Mouse (Mus musculus) embryonic fibroblast, embryonic 13.5 days (primary cell): ENCODE data around the gene Ppp1r14d. TPM values are rescaled to one million over a fixed set of nuclear protein-coding genes. Genes with fewer than 3 reads are reported as not detected.
A peak's percentile ranks its signal among the peaks of the same experiment; 100 is the strongest.

Experiments
- H3K27ac ChIP-seq: 2 replicates; pipeline ENCODE4 v1.5.1; 2012; ENCODE audit warnings: low read length, control low read depth, inconsistent platforms; ENCODE audit not compliant: insufficient read depth
- H3K4me1 ChIP-seq: 2 replicates; pipeline ENCODE4 v1.6.1; 2011; ENCODE audit warnings: low read length; ENCODE audit not compliant: control insufficient read depth, insufficient read depth
- H3K4me3 ChIP-seq: 2 replicates; pipeline ENCODE4 v1.5.1; 2011; ENCODE audit warnings: mild to moderate bottlenecking, control low read depth, low read length; ENCODE audit not compliant: insufficient read depth
- CTCF ChIP-seq: IDR thresholded peaks from 2 replicates; pipeline ENCODE4 v1.5.1; 2011; ENCODE audit warnings: mild to moderate bottlenecking, control low read depth, low read length, moderate library complexity, borderline replicate concordance; ENCODE audit not compliant: insufficient read depth
- POLR2A ChIP-seq: IDR thresholded peaks from 2 replicates; pipeline ENCODE4 v1.6.1; 2011; ENCODE audit warnings: low read depth, mild to moderate bottlenecking, control low read depth, low read length, moderate library complexity
- polyA plus RNA-seq: library from polyadenylated mRNA; stranded (reverse); fragments of >200 nt; gene quantifications from 2 replicates; pipeline ENCODE4 v1.2.4, GENCODE M21; 2011; ENCODE audit warnings: low read depth; ENCODE audit not compliant: missing spikeins, insufficient read length

Ppp1r14d gene
- polyA plus RNA-seq, 1 experiment, result not detected

- H3K27ac ChIP-seq, result no peak overlapping the region
- H3K4me1 ChIP-seq, result no peaks in the 10 kb centered on the region
- TF ChIP-seq POLR2A (no peak), CTCF (no peak)
- no peak overlapping the region; the same call in 1 of the 2 replicates for H3K4me3 ChIP-seq
These were observed 8.1 kb upstream of the Ppp1r14d start for GRCm38 (mm10) chr2:119237871-119238220.

DNA sequence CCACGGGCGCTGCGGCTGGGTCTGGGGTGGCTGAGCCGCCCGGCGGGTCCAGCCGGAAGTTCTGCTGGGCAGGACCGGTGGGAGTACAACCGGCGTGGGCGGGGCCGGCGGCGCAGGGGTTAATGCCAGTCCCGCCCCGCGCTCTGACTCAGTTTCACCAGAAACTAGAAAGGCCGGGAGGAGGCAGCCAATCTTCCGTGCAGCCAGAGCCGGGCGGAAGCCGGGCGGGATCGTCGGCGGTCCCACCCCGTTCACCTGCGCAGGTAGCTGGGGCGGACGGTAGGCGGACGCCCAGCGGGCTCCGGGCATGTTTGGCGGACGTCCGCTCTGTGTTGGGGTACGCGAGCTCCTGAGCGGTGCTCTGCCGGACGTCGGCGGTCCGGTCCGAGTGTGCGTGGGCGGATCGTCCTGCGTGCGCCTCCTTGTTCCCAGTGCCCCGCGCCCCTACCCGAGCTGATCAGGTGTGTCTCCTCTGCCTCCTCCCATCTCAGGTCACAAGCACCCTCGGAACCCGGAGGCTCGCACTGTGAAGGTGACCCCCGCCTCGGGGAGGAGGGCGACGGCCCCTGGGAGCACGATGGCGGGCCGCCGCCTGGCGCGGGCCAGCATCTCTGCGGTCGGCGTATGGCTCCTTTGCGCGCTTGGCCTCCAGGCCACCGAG lies 7.6 kb upstream of the Ppp1r14d start, which contains the start of gene Spint1:
Spint1 (plus strand) TSS at position 153 of the 661 bp plus-strand sequence.
- TF ChIP-seq CTCF (no peak), POLR2A (no peak)
- Histone ChIP-seq H3K4me3 (peak within 1 kb of the TSS; percentile 27; the same call in 1 of the 2 replicates), H3K27ac (no peak within 1 kb of the TSS), H3K4me1 (no peaks in the 10 kb centered on the region)

DNA sequence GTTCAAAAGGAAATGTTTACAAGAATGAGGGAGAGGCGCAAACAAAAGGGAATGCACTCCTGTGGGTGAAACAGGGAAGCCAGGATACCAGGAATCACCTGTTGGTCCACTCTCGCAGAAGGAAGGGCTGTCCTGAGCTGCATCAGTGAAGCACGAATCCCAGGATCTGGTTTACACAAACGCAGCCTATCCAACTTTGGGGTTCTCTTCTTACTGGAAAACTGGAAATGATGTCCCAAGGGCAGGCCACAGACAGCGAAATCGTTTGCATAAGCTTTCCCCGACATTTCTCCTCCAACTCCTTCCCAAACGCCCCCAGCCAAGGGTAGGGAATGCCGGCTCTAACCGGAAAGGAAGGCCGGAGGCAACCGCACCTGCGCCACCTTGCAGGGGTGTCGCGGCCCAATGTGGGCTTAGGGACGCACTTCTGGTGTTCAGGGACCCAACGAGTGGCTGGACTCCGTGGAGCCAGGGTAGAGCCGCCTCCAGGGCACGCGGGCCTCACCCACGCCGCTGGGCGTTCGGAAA lies 7.0 kb upstream of the Ppp1r14d start:
- Histone ChIP-seq H3K27ac (no peak overlapping the region), H3K4me1 (no peaks in the 10 kb centered on the region), H3K4me3 (0 out of 2 replicates have a peak overlapping the region, but pooled peaks have one; percentile 2)
- no peak for TF ChIP-seq CTCF
- TF ChIP-seq POLR2A, result no peak

GRCm38 (mm10) chr2:119209176-119209507 lies 20.6 kb downstream of the Ppp1r14d start:
- H3K4me1 ChIP-seq, result no peaks in the 10 kb centered on the region

DNA sequence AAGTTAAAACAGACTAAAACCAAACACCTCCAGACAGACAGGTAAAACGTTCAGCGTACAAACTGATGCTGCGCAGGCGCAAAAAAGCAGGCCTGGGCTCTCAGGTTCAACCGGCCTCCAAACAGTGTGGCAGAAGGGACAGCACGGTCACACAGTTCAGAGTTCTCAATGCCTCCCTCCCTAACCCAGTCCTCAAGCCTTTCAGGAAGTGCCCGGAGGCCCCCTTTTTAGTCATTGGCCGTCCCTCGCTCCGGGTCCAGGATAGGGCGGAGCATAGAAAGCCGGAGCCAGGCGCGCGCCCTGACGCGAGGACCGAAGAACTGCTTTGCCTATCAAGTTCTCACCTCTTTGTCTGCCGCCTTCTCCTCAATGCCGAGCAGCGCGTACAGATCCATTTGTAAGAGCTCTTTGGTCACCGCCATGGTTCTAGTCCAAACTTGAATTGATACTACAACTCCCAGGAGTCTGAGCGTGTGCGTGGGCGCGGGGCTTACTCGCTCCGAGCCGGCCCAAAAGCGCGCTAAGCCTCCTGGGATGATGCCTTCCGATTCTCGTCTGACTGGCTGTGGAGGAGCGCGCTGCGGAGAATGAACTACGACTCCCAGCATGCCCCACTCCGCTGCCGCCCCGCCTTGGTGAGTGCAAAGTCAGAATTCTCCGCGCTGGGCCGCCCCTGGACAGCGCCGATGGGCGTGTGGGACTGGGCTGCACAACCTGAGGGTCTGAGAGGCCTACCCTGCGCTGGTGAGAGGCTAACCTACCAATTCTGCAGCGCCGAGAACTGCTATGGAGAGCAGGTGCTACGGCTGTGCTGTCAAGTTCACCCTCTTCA lies 21.1 kb downstream of the Ppp1r14d start, which contains the start of the genes Zfyve19 and Dnajc17:
Zfyve19 (plus strand) TSS at position 274 of the 832 bp plus-strand sequence.
Dnajc17 (minus strand) TSS at position 452 of the 832 bp plus-strand sequence.
- Histone ChIP-seq H3K4me3 (peak within 1 kb of the TSS; percentile 77), H3K27ac (peak within 1 kb of the TSS; percentile 69), H3K4me1 (peaks cover 3% of the 10 kb centered on the region; the same call in 1 of the 2 replicates)
- peak; percentile 95 for TF ChIP-seq POLR2A
- no peak for TF ChIP-seq CTCF

More at GRCm38 (mm10) chr2:119209176-119209507, 20.6 kb downstream of the Ppp1r14d start:
- Histone ChIP-seq H3K4me3 (peak overlapping the region; percentile 75), H3K27ac (no peak overlapping the region)
- no peak for TF ChIP-seq CTCF
- no peak for TF ChIP-seq POLR2A

DNA sequence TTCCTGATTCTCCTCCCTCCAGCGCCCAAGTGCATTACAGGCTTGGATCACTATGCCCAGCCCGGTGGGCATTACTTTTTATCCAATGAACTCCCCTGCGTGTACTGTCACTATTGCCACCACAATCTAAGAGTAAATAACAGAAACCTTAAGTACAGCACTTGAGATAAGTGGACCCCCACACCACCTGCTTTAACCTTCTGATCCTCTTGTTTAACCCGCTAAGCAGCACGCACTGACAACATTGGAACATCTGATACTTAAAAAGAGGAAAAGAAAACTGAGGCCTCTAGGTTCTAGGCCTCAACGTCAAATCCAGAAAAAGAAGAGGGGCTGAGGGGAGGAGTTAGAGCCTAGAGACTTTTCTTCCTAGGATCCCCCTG lies 21.8 kb downstream of the Ppp1r14d start:
- Histone ChIP-seq H3K4me3 (peak overlapping the region; percentile 77), H3K27ac (peak overlapping the region; percentile 69; the same call in 1 of the 2 replicates), H3K4me1 (peaks cover 3% of the 10 kb centered on the region; the same call in 1 of the 2 replicates)
- TF ChIP-seq POLR2A (no peak), CTCF (no peak)

DNA sequence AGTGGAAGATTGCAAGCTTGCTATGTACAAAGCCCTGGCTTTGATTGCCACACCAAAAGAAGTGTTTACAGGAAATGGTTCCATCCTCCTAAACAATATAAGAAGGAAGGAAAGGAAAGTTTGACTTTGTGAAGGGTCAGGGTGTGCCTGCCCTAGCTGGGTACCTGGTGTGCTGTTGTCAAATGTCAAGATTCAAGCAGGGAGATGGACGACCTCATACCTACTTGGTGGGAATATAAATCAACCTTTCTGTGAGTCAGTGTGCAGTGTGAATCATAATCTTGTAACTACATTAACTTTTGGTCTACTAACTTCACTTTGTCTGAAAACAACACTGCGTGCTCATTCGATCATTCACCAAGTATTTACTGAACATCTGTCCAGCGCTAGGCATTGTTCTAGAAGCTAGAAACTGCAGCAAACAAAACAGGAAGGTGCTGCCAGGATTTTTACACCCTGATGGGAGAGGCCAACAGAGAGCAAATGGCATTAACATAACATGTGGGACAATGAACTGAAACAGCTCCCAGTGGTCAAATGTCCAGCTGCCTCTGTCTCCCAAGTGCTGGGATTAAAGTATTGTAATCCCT lies 25.7 kb downstream of the Ppp1r14d start:
- H3K4me3 ChIP-seq, result no peak overlapping the region
- TF ChIP-seq CTCF (no peak), POLR2A (no peak)
- H3K27ac ChIP-seq, result no peak overlapping the region; the same call in 1 of the 2 replicates
- H3K4me1 ChIP-seq, result peaks cover 3% of the 10 kb centered on the region; the same call in 1 of the 2 replicates

GRCm38 (mm10) chr2:119202914-119203453 lies 26.7 kb downstream of the Ppp1r14d start:
- Histone ChIP-seq H3K4me1 (peaks cover 3% of the 10 kb centered on the region; the same call in 1 of the 2 replicates), H3K4me3 (no peak overlapping the region), H3K27ac (no peak overlapping the region)
- no peak for TF ChIP-seq CTCF
- no peak for TF ChIP-seq POLR2A

GRCm38 (mm10) chr2:119198934-119199333 lies 30.8 kb downstream of the Ppp1r14d start:
- H3K4me3 ChIP-seq, result no peak overlapping the region
- no peak for TF ChIP-seq CTCF
- no peak for TF ChIP-seq POLR2A
- H3K27ac ChIP-seq, result no peak overlapping the region
- H3K4me1 ChIP-seq, result peaks cover 7% of the 10 kb centered on the region; the same call in 1 of the 2 replicates
